Mouse (Mus musculus) liver, adult 2 months (tissue): Measurements from ENCODE around the gene Haspin. TPM values are rescaled to one million over a fixed set of nuclear protein-coding genes. Genes with fewer than 3 reads are reported as not detected.

Source experiments
- DNase-seq: peaks from one replicate; pipeline ENCODE4 v3.0.0-alpha.2; 2011; ENCODE audit warnings: low read depth, low spot score; ENCODE audit errors: extremely low read depth
- H3K27ac ChIP-seq: fragments of 200-500 bp; replicated peaks from 2 replicates; pipeline ENCODE4 v1.5.1; 2012; ENCODE audit warnings: low read depth, mild to moderate bottlenecking, control low read depth, inconsistent platforms, low read length; ENCODE audit not compliant: insufficient read depth
- H3K27me3 ChIP-seq: fragments of 200-500 bp; 2 replicates; pipeline ENCODE4 v1.6.1; 2012; ENCODE audit warnings: mild to moderate bottlenecking, moderate library complexity, low read length, inconsistent platforms; ENCODE audit not compliant: control insufficient read depth, insufficient read depth
- H3K36me3 ChIP-seq: fragments of 200-500 bp; 2 replicates; pipeline ENCODE4 v1.6.1; 2012; ENCODE audit warnings: low read length, inconsistent platforms; ENCODE audit not compliant: control insufficient read depth, insufficient read depth
- H3K4me1 ChIP-seq: fragments of 200-500 bp; 2 replicates; pipeline ENCODE4 v1.6.1; 2011; ENCODE audit warnings: low read length; ENCODE audit not compliant: control insufficient read depth, insufficient read depth
- H3K4me3 ChIP-seq: fragments of 200-500 bp; 2 replicates; pipeline ENCODE4 v1.5.1; 2011; ENCODE audit warnings: low read depth, mild to moderate bottlenecking, control low read depth, low read length, moderate library complexity; ENCODE audit not compliant: insufficient read depth
- H3K79me2 ChIP-seq: fragments of 200-500 bp; 2 replicates; pipeline ENCODE4 v1.6.1; 2012; ENCODE audit warnings: inconsistent platforms, mild to moderate bottlenecking, low read length, moderate library complexity; ENCODE audit not compliant: control insufficient read depth, insufficient read depth
- H3K9ac ChIP-seq: fragments of 200-500 bp; 2 replicates; pipeline ENCODE4 v1.6.1; 2012; ENCODE audit warnings: low read depth, mild to moderate bottlenecking, control low read depth, inconsistent platforms, low read length
- CTCF ChIP-seq: fragments of 200-500 bp; IDR thresholded peaks from 2 replicates; pipeline ENCODE4 v1.5.1; 2011; ENCODE audit warnings: low read depth, low read length, control low read depth
- POLR2A ChIP-seq: fragments of 200-500 bp; IDR thresholded peaks from 2 replicates; pipeline ENCODE4 v1.6.1; 2011; ENCODE audit warnings: low read length, control low read depth; ENCODE audit not compliant: insufficient read depth; ENCODE audit errors: extremely low read depth
- WGBS: fragments of 180-500 bp; shearing (Covaris S2); methylation state at CpG from one replicate; pipeline ENCODE4 v1.1.7; 2018; 5-methylcytosine and 5-hydroxymethylcytosine counted together
- polyA plus RNA-seq: library from polyadenylated mRNA; depleted of rRNA; stranded (reverse); fragments of >200 nt; gene quantifications from 2 replicates; pipeline ENCODE4 v1.2.3, GENCODE M21; 2012
- total RNA-seq: library from RNA; depleted of rRNA; stranded (reverse); fragments of >200 nt; gene quantifications from 2 replicates; pipeline ENCODE4 v1.2.3, GENCODE M21; 2014

Haspin gene
- total and polyA plus RNA-seq, 2 experiments: 0.26 to 0.55 TPM

DNA sequence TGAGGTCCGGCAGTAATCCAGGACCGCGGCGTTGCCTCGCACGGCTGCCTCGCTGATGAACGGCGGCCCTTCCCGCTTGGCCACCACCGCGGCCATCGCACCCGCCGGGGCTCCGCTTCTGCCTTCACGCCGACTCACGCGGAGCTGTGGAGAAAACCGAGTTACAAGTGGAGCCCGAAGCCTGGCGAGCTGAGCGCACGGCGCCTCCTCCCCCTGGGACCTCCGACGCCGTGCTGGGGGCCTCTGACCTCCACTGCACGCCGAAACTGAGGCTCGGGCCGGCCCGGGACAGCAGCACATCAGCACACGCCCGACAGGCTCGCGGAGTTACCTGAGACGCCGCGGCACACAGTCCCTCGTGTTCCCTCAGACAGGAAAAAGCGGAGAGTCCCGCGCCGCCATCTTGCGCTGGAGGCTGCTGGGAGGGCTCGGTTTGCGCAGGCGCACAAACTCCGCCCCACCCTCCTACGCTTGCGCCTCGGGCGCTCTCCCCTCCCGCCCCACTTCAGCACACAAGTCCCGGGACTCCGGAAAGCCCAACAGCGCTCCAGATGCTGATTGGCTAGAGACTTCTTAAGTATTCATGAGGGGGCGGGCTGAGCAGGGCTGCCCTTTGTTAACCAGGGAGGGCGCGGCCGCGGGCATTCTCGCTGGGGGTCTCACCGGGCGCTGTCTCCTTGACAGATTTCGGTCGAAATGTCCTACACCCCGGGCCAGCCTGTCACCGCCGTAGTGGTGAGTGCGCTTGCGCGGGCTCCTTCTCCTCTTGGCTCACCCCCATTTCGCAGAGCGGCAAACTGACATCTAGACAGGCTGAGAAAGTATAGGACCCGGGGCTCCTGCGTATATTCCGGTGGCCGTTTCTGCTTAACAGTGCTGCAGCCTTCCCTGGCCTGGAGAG lies 38.8 kb upstream of the Haspin start, which contains the start of the genes Emc6 and Tax1bp3:
Gene Emc6 (minus strand): TSS at position 430 of the 901 bp plus-strand sequence.
Gene Tax1bp3 (plus strand): TSS at position 476 of the 901 bp plus-strand sequence.
- Histone ChIP-seq H3K4me3 (peak within 1 kb of the TSS; percentile 95), H3K9ac (peak within 1 kb of the TSS; percentile 97), H3K79me2 (peaks cover 8% of the 10 kb centered on the region), H3K27ac (peak within 1 kb of the TSS; percentile 95), H3K27me3 (no peaks in the 10 kb centered on the region), H3K4me1 (peaks cover 13% of the 10 kb centered on the region), H3K36me3 (peaks cover 1% of the 10 kb centered on the region; the same call in 1 of the 2 replicates)
- peak; percentile 96 for DNase-seq
- WGBS: under 1% methylated on average over 81 of the region's 81 CpGs
- TF ChIP-seq CTCF (no peak), POLR2A (peak; percentile 76)

GRCm38 (mm10) chr11:73176186-73176585 lies 38.1 kb upstream of the Haspin start:
- H3K27ac ChIP-seq: peak overlapping the region; percentile 95
- H3K36me3 ChIP-seq: peaks cover 1% of the 10 kb centered on the region; the same call in 1 of the 2 replicates
- peaks cover 13% of the 10 kb centered on the region for H3K4me1 ChIP-seq
- peak overlapping the region; percentile 95 for H3K4me3 ChIP-seq
- peaks cover 8% of the 10 kb centered on the region for H3K79me2 ChIP-seq
- TF ChIP-seq CTCF: no peak
- TF ChIP-seq POLR2A: no peak
- H3K27me3 ChIP-seq: no peaks in the 10 kb centered on the region
- peak overlapping the region; percentile 97 for H3K9ac ChIP-seq
- under 1% methylated on average over 15 of the region's 15 CpGs for WGBS
- DNase-seq: peak; percentile 69

GRCm38 (mm10) chr11:73175612-73176011 lies 37.5 kb upstream of the Haspin start:
- Histone ChIP-seq H3K27me3 (no peaks in the 10 kb centered on the region), H3K9ac (no peak overlapping the region), H3K4me3 (peak overlapping the region; percentile 95), H3K79me2 (peaks cover 8% of the 10 kb centered on the region), H3K36me3 (peaks cover 1% of the 10 kb centered on the region; the same call in 1 of the 2 replicates), H3K27ac (peak overlapping the region; percentile 95), H3K4me1 (peaks cover 13% of the 10 kb centered on the region)
- no peak for TF ChIP-seq CTCF
- TF ChIP-seq POLR2A: no peak
- 15% methylated on average over 8 of the region's 8 CpGs for WGBS
- DNase-seq: peak; percentile 98

DNA sequence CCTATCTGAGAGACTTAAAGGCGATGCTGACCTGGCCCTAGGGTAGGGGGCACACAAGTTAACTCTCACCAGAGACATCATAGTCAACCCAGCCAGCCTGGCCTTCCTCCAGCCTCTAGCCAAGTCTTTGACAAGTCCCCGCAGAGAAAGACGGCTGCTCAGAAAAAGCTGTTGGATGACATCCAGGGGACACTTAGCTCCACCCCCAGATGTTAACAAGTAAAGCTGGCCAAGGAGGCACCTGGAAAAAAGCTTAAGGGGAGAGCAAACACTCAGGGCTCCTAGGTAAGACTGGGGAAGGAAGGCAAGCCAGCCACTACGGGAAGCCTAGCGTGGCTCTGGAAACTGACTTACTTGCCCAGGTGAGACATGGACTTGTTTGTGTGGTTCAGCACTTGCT lies 34.1 kb upstream of the Haspin start:
- Histone ChIP-seq H3K4me1 (peaks cover 15% of the 10 kb centered on the region), H3K36me3 (peaks cover 1% of the 10 kb centered on the region; the same call in 1 of the 2 replicates), H3K9ac (no peak overlapping the region), H3K4me3 (no peak overlapping the region), H3K79me2 (peaks cover 8% of the 10 kb centered on the region), H3K27ac (no peak overlapping the region), H3K27me3 (no peaks in the 10 kb centered on the region)
- WGBS: 48% methylated on average over 5 of the region's 5 CpGs
- DNase-seq: peak; percentile 56
- TF ChIP-seq CTCF (no peak), POLR2A (no peak)

DNA sequence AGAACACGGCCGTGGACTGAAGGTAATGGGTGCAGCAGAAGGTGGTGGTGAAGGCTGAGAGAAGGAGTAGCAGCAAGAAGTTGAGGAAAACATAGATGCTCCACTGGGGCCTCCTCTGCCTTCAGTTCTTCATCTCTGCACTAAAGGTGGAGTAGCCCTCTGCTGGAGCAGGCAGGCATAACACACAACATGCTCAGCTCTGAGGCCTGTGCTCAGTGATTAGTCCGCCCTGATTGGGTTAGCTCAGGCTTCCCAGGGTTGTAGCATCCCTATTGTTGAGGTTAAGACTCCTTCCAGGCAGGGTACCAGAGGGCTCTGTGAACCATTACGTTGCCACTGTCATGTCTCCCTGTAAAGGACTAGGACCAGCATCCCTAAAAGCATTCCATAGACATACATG lies 31.1 kb upstream of the Haspin start:
- no peak overlapping the region for H3K27ac ChIP-seq

More for the DNA sequence above, 31.1 kb upstream of the Haspin start:
- no peak overlapping the region for H3K9ac ChIP-seq
- H3K79me2 ChIP-seq: no peaks in the 10 kb centered on the region
- WGBS: 53% methylated on average over 4 of the region's 4 CpGs
- H3K4me3 ChIP-seq: no peak overlapping the region
- H3K4me1 ChIP-seq: peaks cover 13% of the 10 kb centered on the region
- peak; percentile 57 for DNase-seq
- TF ChIP-seq CTCF: peak; percentile 79
- TF ChIP-seq POLR2A: no peak
- no peaks in the 10 kb centered on the region; the same call in 1 of the 2 replicates for H3K36me3 ChIP-seq
- H3K27me3 ChIP-seq: no peaks in the 10 kb centered on the region
